Mouse (Mus musculus): ENCODE data around the gene Npy4r.

Npy4r gene

GRCm38 (mm10) chr14:34120016-34120910, 32.0 kb downstream of the Npy4r start:
- no peak for DNase-seq (ENCODE audit: low read depth, low spot score)

- no peak for DNase-seq (ENCODE audit: low read depth, low spot score)
These were observed 33.1 kb downstream of the Npy4r start for GRCm38 (mm10) chr14:34119046-34119723.

DNA sequence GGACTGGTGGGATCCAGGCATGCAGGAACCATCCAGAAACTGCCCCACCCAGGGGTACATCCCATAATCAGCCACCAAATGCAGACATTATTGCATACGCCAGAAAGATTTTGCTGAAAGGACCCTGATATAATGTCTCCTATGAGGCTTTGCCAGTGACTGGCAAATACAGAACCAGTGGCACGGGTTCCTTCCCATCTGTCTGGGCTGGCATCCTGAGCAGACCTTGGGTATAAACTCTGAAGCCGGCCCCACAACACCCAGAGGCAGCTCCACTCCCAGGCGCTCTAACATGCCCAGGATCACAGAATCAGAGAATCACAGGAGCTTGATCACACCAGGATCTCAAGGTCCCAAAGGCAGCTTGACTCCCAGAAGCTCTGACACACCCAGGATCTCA, 38.0 kb downstream of the Npy4r start:
- DNase-seq (ENCODE audit: low read depth, low spot score) = no peak

GRCm38 (mm10) chr14:34107594-34107993, 44.7 kb downstream of the Npy4r start:
- DNase-seq (ENCODE audit: low read depth, low spot score) = no peak

DNA sequence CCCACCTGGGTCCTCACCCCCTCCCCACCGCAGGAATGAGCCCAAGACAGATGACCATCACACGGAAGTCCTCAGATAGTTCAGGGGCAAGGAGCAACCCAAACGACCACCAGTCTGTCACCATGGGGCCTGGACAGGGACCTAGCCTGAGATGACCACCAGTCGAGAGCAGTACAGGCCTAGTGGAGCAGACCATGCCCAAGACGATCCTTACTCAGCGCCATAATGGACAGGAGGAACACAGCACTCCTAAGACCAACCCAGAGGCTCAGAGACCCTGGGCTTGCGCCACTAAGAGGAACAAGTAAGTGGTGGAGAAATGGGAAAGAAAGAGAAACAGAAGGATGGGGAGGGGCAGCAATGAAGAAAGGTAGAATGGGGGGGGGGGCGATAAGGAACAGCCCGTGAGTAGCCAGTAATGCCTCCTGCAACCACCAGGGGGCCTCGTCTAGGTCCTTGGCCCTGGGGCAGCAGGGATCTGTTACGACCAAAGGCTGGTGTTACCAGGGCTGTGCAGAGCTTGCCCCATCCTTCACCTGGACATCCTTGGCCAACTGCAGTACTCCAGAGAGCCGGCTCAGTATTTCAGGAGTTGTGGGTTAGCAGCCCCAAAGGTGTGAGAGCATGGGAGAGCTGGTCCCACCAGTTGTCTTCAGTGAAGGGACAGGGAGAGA, 45.8 kb downstream of the Npy4r start:
- peak; percentile 13 for DNase-seq (ENCODE audit: low read depth, low spot score)

DNA sequence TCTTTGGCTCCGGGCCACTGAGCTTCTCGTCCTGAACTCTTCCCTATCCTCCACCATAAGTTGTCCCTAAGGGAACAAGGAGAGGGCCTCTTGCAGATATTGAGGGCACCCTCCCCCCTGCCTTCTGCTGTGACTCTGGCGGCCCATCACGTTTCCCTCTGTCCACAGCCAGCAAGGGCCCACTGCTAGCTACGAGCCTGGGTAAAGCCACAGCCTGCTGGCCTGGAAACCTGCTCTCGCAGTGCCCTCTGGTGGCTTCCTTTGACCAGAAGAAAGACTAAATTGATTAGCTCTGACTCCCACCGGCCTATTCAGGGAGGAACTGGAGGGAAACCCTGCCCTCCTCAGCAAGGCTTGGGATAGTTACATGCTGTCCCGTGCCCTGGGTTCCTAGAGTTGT, 47.4 kb downstream of the Npy4r start:
- peak; percentile 62 for DNase-seq (ENCODE audit: low read depth, low spot score)

- no peak for DNase-seq (ENCODE audit: low read depth, low spot score)
These were observed 48.4 kb downstream of the Npy4r start for GRCm38 (mm10) chr14:34103855-34104254.

DNA sequence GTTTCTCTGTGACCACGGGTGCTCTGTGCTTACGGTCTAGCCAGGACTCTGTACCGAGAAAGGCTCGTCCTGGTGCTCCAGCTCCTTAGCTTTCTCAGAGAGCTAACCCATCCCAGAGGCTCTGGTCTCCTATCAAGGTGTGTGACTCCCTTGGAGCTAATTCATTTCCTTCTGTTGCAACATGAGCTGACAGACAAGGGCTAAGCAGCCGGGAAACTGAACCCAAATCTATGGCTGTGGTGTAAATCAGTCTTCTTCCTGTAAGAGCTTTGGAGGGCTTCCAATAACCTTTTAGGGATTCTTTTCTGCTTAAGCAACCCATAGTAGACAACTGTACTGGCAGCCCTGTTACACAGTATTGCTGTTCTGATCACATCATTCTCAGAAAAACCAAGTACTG, 49.7 kb downstream of the Npy4r start, which contains the start of gene A630023A22Rik:
TSS of gene A630023A22Rik (minus strand) at position 154 of the 400 bp plus-strand sequence.
- DNase-seq (ENCODE audit: low read depth, low spot score) = no peak

GRCm38 (mm10) chr14:34096161-34096560, 56.1 kb downstream of the Npy4r start:
- no peak for DNase-seq (ENCODE audit: low read depth, low spot score)
